Mouse (Mus musculus): ENCODE measurements around the gene Gcc1. TPM values are rescaled to one million over a fixed set of nuclear protein-coding genes. Genes with fewer than 3 reads are reported as not detected.

Gene Gcc1
- polyA plus RNA-seq, 1 experiment from 2014 or later, result 9.5 TPM

DNA sequence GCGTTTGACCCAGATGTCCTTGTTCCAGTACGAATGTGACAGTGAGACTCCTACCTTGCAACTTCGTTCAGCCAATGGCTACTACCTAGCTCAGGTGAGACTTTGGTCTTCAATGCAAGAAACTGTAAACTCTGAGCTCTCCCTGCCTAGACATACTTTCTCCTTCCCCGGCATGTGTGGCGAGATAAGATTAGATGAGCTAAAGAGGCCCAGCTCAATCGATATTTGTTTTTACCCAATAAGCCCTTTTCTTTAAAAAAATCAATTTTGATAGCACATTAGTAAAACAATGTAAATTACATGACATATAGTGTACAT lies 3.3 kb upstream of the Gcc1 start:
- DNase-seq (ENCODE audit: low spot score) (no peak), ATAC-seq (replicated peaks; ENCODE audit: low FRiP score, low read depth) (no peak)
- Histone ChIP-seq H3K27ac (no peak overlapping the region), H3K27me3 (ENCODE audit: insufficient read depth, low read length) (no peaks in the 10 kb centered on the region), H3K4me1 (replicated peaks; ENCODE audit: insufficient read depth, low read length) (no peaks in the 10 kb centered on the region), H3K4me2 (ENCODE audit: low read length) (no peak overlapping the region), H3K4me3 (replicated peaks; ENCODE audit: low read depth, low read length) (no peak overlapping the region), H3K9ac (ENCODE audit: low read depth, low read length) (no peak overlapping the region), H3K36me3 (ENCODE audit: insufficient read depth, low read length) (no peaks in the 10 kb centered on the region), H3K9me3 (replicated peaks; ENCODE audit: low read length) (no peaks in the 10 kb centered on the region)
- 81% methylated on average over 6 of the region's 6 CpGs for WGBS
- no peak for TF ChIP-seq CTCF (IDR thresholded peaks at IDR 0.05; ENCODE audit: low read depth)

DNA sequence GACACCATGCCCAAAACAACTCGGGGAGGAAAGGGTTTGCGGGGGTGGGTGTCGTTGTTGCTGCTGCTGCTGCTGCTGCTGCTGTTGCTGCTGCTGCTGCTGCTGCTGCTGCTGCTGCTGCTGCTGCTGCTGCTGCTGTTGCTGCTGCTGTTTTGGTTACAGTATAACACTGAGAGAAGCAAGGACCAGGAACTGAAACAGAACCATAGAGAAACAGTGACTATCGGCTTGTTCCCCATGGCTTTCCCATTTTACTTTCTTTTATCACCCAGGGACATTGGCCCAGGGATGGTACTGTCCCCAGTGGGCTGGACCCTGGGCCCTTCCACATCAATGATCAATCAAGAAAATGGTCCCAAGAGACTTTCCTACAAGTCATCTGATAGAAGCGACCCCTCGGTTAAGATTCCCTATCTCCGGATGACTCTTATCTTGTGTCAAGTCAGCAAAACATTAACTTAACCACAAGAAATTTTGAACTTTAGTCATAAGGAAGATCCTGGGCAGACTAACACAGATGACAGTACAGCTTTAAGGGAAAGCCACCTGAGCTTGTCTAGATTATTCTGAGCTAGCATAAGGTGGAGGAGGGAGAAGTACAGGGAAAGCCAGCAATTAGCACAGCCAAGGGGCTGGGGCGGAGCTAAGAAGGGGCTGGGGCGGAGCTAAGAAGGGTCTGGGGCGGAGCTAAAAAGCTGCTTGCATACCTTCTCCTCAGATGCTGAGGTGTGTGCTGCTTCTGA lies 2.8 kb upstream of the Gcc1 start:
- ATAC-seq (replicated peaks; ENCODE audit: low FRiP score, low read depth), result no peak
- no peak for TF ChIP-seq CTCF (IDR thresholded peaks at IDR 0.05; ENCODE audit: low read depth)
- WGBS, result 75% methylated on average over 10 of the region's 10 CpGs

DNA sequence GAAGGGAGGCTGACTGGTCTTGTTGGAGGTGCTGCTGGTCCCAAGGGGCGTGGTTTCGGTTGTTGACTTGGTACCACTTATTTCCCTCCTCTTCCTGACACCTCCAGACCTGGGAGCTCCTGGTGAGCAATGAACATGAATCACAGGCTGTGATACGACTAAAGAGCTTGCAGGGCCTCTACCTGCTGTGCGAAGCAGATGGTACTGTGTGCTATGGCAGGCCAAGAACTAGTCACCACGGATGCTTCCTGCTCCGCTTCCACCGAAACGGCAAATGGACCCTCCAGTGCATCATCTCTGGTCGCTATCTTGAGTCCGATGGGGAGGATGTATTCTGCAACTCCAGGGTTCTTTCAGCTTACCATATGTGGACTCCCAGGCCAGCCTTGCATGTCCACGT lies 1.7 kb upstream of the Gcc1 start:
- no peak overlapping the region for H3K9ac ChIP-seq (ENCODE audit: low read depth, low read length)
- 88% methylated on average over 11 of the region's 11 CpGs for WGBS
- ATAC-seq (replicated peaks; ENCODE audit: low FRiP score, low read depth) (no peak), DNase-seq (ENCODE audit: low spot score) (no peak)
- no peak overlapping the region for H3K4me2 ChIP-seq (ENCODE audit: low read length)
- no peaks in the 10 kb centered on the region for H3K27me3 ChIP-seq (ENCODE audit: insufficient read depth, low read length)
- no peaks in the 10 kb centered on the region for H3K9me3 ChIP-seq (replicated peaks; ENCODE audit: low read length)
- TF ChIP-seq CTCF (IDR thresholded peaks at IDR 0.05; ENCODE audit: low read depth), result no peak
- no peaks in the 10 kb centered on the region for H3K4me1 ChIP-seq (replicated peaks; ENCODE audit: insufficient read depth, low read length)
- peaks cover 5% of the 10 kb centered on the region; the same call in 1 of the 2 replicates for H3K36me3 ChIP-seq (ENCODE audit: insufficient read depth, low read length)
- H3K4me3 ChIP-seq (replicated peaks; ENCODE audit: low read depth, low read length), result no peak overlapping the region
- H3K27ac ChIP-seq, result no peak overlapping the region

More for the DNA sequence above, 2.8 kb upstream of the Gcc1 start:
- no peaks in the 10 kb centered on the region for H3K4me1 ChIP-seq (replicated peaks; ENCODE audit: insufficient read depth, low read length)
- no peak for DNase-seq (ENCODE audit: low spot score)
- no peaks in the 10 kb centered on the region for H3K9me3 ChIP-seq (replicated peaks; ENCODE audit: low read length)
- peaks cover 3% of the 10 kb centered on the region; the same call in 1 of the 2 replicates for H3K36me3 ChIP-seq (ENCODE audit: insufficient read depth, low read length)
- H3K9ac ChIP-seq (ENCODE audit: low read depth, low read length), result no peak overlapping the region
- H3K27ac ChIP-seq, result no peak overlapping the region
- H3K4me2 ChIP-seq (ENCODE audit: low read length), result no peak overlapping the region
- no peaks in the 10 kb centered on the region for H3K27me3 ChIP-seq (ENCODE audit: insufficient read depth, low read length)
- H3K4me3 ChIP-seq (replicated peaks; ENCODE audit: low read depth, low read length), result no peak overlapping the region

DNA sequence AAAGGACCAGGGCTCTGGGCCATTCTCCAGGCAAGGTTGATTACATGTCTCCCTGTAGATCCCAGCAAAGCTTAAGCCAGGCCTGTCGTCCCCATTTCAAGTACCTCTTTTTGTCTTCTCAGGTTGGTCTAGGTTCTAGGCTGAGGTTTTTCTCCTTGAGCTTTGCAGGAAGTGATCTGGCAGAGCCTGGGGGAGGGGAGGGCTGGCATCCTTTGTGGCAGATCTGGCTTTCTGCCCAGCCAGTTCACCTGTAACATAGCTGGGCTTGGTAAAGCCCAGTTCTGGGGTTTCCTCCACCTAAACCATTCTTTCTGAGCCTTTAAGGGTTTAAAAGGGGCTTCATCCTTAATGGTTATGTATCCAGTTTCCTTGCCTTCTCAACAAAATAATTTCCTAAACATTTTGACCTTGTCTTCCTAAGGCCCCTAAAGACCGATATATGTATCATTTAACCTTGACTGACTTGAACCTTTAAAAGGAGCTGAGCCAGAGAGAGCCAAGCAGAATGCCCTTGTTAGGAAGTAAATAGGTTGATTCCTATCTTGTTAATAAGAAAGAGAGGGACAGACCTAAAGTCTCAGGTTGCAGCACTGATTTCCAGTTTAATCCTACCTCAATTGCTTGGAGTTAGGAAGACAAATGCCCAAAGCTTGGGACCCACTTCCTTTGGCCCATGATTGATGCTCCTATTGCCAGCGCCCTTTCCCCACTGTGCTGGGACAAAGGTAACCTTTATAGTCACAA lies 922 bp downstream of the Gcc1 start, which contains the start of gene Fscn3:
TSS of gene Fscn3 (plus strand) at position 694 of the 744 bp plus-strand sequence.
- H3K4me3 ChIP-seq (replicated peaks; ENCODE audit: low read depth, low read length), result no peak within 1 kb of the TSS
- 76% methylated on average over 3 of the region's 3 CpGs for WGBS
- H3K4me2 ChIP-seq (ENCODE audit: low read length), result no peak within 1 kb of the TSS
- no peak for TF ChIP-seq CTCF (IDR thresholded peaks at IDR 0.05; ENCODE audit: low read depth)
- ATAC-seq (replicated peaks; ENCODE audit: low FRiP score, low read depth), result no peak
- no peaks in the 10 kb centered on the region for H3K27me3 ChIP-seq (ENCODE audit: insufficient read depth, low read length)
- H3K27ac ChIP-seq, result no peak within 1 kb of the TSS
- no peaks in the 10 kb centered on the region for H3K9me3 ChIP-seq (replicated peaks; ENCODE audit: low read length)
- no peak within 1 kb of the TSS for H3K9ac ChIP-seq (ENCODE audit: low read depth, low read length)
- peaks cover 5% of the 10 kb centered on the region; the same call in 1 of the 2 replicates for H3K36me3 ChIP-seq (ENCODE audit: insufficient read depth, low read length)
- 0 out of 2 replicates have a peak, but pooled peaks cover 3% of the 10 kb centered on the region for H3K4me1 ChIP-seq (replicated peaks; ENCODE audit: insufficient read depth, low read length)
- no peak for DNase-seq (ENCODE audit: low spot score)

DNA sequence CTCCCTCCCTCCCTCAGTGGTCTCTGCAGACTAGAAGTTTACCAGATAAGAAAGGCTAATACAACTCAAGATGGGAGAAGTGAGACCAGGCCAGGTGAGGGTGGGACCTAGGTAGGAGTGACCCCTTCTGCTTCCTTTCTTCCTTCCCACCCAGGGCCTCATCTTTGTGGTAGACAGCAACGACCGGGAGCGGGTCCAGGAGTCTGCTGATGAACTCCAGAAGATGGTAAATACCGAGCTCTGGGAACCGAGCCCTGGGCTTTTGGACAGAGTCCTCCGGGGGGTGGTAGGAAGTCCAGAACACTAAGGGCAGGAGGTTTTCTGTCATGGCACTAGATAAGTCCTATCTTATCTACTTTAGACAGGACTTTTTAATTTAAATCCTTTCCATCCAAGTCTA lies 3.2 kb downstream of the Gcc1 start:
- ATAC-seq (replicated peaks; ENCODE audit: low FRiP score, low read depth), result no peak
- Histone ChIP-seq H3K9me3 (replicated peaks; ENCODE audit: low read length) (no peaks in the 10 kb centered on the region), H3K27ac (no peak overlapping the region), H3K36me3 (ENCODE audit: insufficient read depth, low read length) (peaks cover 5% of the 10 kb centered on the region; the same call in 1 of the 2 replicates), H3K9ac (ENCODE audit: low read depth, low read length) (no peak overlapping the region), H3K27me3 (ENCODE audit: insufficient read depth, low read length) (no peaks in the 10 kb centered on the region), H3K4me2 (ENCODE audit: low read length) (no peak overlapping the region), H3K4me1 (replicated peaks; ENCODE audit: insufficient read depth, low read length) (peaks cover 17% of the 10 kb centered on the region), H3K4me3 (replicated peaks; ENCODE audit: low read depth, low read length) (no peak overlapping the region)
- WGBS, result 81% methylated on average over 6 of the region's 6 CpGs
- no peak for TF ChIP-seq CTCF (IDR thresholded peaks at IDR 0.05; ENCODE audit: low read depth)
- DNase-seq (ENCODE audit: low spot score), result no peak

DNA sequence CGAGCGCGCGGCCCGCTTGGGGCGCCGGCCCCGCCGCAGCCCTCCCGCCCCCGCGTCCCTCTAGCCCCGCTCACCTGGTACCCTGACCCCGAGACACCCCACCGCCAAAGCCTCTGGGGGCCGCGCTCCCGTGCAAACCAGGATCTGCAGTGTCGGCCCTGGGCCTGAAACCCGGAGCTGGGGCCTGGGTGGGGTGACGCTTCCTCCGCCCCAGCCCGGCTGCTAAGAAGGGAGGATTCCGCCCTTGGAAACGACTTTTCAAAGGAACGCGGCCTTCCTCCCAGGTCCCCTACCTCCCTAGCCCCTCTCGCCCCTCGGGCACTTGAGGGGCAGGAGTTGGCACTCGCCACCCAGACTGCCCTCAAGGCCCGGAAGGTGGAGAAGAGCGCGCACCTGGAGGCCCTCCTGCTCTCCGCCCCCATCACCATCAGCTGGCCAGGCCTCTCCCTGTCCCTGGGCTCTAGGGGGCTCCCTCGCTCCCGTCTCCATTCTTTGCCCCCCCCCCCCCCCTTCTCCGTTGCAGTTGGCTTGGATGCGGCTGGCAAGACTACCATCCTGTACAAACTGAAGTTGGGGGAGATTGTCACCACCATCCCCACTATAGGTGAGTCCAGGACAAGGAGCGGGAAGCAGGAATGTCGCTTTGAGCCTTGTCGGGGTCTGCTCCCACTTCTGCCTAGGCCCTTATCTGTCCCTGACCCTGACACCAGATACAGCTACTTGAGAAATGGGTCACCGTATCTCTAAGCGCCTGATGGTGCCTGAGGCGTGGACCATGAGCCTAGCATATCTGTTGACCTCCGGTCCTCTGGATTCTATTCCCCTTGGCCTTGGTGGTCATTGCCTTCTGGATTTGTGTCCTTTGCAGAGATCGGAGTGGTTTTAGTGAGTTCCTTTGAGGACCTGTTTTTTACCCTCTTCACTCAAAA lies 4.2 kb downstream of the Gcc1 start:
- H3K9ac ChIP-seq (ENCODE audit: low read depth, low read length), result peak overlapping the region; percentile 97
- peak; percentile 38 for ATAC-seq (replicated peaks; ENCODE audit: low FRiP score, low read depth)
- H3K27ac ChIP-seq, result peak overlapping the region; percentile 77
- peak; percentile 40; the same call in 1 of the 2 replicates for TF ChIP-seq CTCF (IDR thresholded peaks at IDR 0.05; ENCODE audit: low read depth)
- no peaks in the 10 kb centered on the region for H3K27me3 ChIP-seq (ENCODE audit: insufficient read depth, low read length)
- peak overlapping the region; percentile 97 for H3K4me3 ChIP-seq (replicated peaks; ENCODE audit: low read depth, low read length)
- peak overlapping the region; percentile 78 for H3K4me2 ChIP-seq (ENCODE audit: low read length)
- no peaks in the 10 kb centered on the region for H3K9me3 ChIP-seq (replicated peaks; ENCODE audit: low read length)
- WGBS, result 9% methylated on average over 45 of the region's 46 CpGs
- DNase-seq (ENCODE audit: low spot score), result peak; percentile 68
- peaks cover 17% of the 10 kb centered on the region for H3K4me1 ChIP-seq (replicated peaks; ENCODE audit: insufficient read depth, low read length)
- peaks cover 5% of the 10 kb centered on the region; the same call in 1 of the 2 replicates for H3K36me3 ChIP-seq (ENCODE audit: insufficient read depth, low read length)

Data from kidney, postnatal 0 days (tissue).